Mouse (Mus musculus) embryo, embryonic 10 days (tissue): ENCODE measurements around the gene Btbd9.
"Not testable (repeated sequence)": the region's sequence is repeated elsewhere in the genome, so short reads cannot be mapped to it uniquely, and the experiment has no call there.

Experiments
- DNase-seq: peaks from one replicate; pipeline ENCODE4 v3.0.0-alpha.2; 2015; ENCODE audit warnings: low spot score

Gene Btbd9

GRCm38 (mm10) chr17:30556512-30556911 lies 19.8 kb downstream of the Btbd9 start:
- no peak for DNase-seq

DNA sequence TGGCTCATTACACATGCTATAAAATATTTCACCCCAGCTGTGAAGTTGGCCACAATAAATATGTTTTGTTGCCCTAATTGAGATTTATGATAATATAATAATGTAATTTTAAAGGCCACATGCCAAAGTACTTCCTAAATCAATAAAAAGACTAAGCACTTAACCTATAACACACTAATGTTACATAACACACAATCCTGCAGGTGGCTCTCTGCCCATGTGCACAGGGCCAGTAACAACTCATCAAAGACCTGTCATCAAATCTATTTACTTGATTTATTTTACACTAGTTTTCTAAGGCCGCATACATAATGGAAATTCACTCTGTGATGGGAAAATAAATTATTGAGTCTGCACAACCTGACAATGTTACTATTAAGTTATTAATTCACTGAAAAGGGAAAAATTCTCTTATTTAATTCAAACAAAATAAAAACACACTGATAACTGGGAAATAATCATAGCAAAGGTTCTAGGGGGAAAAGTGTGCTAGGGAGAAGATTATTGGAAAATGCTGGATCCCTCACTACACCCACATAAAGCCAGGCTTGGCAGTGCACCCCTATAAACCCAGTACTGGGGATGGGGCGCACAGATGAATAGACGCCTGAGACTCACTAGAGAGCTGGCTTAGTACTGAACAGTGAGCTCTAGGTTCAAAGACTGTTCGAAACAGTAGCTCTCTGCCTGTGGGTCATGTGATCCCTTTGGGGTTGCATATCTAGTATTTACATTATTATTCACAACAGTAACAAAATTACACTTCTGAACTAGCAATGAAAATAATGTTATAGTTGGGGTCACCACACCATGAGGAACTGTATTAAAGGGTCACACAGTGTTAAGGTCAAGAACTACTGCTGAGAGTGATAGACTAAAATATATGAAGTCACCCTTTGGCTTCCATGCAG lies 23.0 kb downstream of the Btbd9 start:
- no peak for DNase-seq

DNA sequence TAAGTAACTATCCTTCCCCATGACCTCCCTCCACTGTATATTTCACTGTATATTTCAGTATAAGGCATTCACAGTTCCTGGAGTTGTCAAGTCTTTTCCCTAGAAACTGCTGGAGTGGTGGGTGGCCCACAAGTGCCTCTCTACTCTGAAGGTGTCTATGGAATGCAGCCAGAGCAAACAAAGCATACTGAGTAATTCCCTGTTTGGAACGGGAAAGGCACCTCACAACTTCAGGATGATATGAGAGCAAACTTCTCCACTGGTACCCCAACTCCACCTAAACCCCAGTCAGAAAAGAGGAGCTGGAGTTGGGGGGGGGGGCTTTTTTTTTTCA lies 25.5 kb downstream of the Btbd9 start:
- DNase-seq: no peak

- no peak for DNase-seq
Measured at GRCm38 (mm10) chr17:30549899-30550773, 26.2 kb downstream of the Btbd9 start.

DNA sequence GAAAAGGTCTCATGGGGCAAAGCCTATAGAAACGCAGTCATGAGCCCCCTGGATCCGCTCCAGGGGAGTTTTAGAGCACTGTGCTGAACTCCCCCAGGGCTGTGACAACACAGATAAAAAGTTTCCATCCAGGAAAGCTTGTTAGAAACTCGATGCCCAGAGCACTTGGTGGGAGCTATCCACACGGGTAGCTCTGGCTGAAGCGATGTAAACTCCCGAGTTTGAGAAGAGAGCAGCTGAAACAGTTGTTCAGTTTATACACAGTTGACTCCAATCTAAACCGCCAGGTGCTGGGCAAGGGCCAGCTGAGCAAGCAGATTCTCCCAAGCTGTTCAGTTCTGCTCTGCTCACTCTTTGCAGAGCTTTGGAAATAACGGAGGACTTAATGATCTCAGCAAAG lies 37.2 kb downstream of the Btbd9 start:
- no peak for DNase-seq

DNA sequence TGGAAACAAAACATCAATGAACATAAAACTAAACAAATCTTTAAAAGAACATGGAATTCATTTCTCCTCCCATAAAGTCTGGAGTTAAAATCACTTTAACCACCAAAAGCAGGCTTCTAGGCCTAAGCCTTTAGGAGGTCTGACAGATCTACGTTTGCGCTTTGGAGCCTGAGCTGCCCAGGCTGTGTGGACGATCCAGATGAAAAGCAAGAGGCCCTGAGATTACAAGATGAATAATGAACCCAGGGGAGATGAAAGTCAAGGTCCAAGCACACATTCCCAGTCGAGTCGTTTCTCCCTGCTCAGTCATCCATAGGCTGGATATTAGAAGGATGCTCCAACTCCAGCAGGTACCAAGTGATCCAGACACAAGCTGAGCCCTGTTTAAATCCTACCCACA lies 39.6 kb downstream of the Btbd9 start:
- no peak for DNase-seq

- no peak for DNase-seq
Measured at GRCm38 (mm10) chr17:30533098-30533497, 43.2 kb downstream of the Btbd9 start.

DNA sequence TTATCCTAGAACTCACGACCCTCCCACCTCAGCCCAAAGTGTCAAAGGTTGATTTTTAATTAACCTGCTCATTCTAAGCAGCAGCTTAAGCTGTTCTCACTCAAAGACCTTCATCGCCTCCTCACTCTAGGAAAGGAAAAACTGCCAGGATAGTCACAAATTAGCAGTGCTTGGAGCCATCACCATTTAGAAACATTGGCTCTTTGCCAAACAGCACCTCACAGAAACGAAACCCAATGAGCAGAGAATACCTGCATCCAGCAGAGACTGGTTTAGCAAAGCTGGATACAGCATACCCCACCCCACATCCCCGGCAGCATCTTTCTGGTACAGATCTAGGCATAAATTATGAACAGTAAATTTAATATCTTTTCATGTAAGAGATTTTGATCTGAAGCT lies 45.7 kb downstream of the Btbd9 start:
- DNase-seq: no peak

- DNase-seq: no peak
Measured at GRCm38 (mm10) chr17:30529632-30530541, 46.4 kb downstream of the Btbd9 start.

GRCm38 (mm10) chr17:30525405-30526295 lies 50.6 kb downstream of the Btbd9 start:
- DNase-seq: peak; percentile 30

DNA sequence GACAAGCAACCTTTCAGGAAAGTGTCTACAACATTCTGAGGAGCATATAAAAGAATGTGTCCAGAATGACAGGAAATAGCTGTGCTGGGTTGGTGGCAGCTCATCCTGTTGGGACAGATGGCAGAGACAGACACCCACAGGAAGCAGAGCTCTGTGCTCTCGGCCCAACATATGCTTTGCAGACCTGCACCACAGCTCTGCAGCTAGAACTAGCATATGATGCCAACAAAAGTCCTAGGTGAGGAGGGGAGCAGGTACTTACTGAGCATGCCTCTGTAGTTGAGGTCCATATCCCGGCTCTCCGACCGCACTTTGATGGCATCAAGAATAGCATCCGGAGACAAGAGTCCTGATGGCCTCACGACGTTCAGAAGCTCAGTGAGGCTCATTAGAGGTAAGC lies 51.8 kb downstream of the Btbd9 start:
- no peak for DNase-seq

- no peak for DNase-seq
Measured at GRCm38 (mm10) chr17:30523783-30524182, 52.5 kb downstream of the Btbd9 start.

DNA sequence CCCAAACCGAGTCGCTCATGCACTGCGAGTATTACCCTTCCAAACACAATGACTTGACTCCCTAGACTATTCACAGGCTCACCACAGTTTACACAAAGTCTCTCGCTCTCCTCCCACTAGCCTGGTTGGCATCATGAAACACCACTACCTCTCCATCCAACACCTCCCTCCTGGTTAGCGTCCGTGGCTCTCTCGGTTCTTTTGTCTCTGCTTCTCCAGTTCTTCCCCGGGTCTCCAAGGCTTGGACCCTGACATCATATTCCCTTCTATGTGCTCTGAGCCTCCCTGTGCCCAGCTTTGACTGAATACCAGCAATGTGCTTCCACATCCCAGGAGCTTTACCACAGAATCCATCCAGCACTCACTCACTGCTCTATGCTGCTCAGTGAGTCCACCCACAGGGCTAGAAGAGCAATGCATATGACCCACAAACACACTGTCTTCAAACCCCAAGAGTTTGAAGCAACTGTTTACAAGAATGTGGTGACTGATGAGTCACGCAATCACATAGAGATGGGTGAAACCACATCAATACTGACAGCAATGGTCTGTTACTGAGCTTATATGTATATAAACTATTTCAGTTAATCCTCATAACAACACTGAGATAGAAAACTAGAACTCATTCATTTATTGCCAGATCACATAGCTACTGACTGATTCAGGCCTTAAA lies 53.7 kb downstream of the Btbd9 start:
- DNase-seq: no peak

GRCm38 (mm10) chr17:30519172-30519512 lies 57.1 kb downstream of the Btbd9 start:
- DNase-seq: not testable (repeated sequence)

DNA sequence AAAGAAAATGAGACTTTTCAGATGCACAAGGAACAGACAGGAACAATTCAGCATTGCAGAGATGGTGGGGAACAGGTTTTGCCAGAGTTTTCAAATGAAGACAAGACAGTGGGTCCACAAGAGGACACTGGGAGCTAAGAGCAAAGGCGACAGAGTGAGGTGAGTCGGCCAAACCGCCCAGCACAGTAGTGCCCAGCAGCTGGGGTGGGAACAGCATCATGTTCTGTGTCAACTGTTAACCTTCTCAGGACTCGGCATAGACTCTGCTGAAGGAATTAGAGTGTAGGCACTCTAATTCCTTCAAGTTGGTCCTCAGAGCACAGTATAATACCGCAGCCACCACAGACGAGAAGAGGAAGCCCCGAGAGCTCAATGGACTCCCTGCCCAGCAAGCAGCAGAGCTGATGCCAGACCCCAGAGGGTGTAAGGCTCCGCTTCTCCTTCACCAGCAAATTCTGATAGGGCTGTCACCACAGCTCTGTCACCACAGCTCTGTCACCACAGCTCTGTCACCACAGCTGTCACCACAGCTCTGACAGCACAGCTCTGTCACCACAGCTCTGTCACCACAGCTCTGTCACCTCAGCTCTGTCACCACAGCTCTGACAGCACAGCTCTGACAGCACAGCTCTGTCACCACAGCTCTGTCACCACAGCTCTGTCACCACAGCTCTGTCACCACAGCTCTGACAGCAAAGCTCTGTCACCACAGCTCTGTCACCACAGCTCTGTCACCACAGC lies 57.7 kb downstream of the Btbd9 start:
- no peak for DNase-seq

GRCm38 (mm10) chr17:30516580-30517340 lies 59.5 kb downstream of the Btbd9 start:
- no peak for DNase-seq

- no peak for DNase-seq
Measured at GRCm38 (mm10) chr17:30515401-30515800, 60.9 kb downstream of the Btbd9 start.

GRCm38 (mm10) chr17:30513034-30513433 lies 63.3 kb downstream of the Btbd9 start:
- no peak for DNase-seq

DNA sequence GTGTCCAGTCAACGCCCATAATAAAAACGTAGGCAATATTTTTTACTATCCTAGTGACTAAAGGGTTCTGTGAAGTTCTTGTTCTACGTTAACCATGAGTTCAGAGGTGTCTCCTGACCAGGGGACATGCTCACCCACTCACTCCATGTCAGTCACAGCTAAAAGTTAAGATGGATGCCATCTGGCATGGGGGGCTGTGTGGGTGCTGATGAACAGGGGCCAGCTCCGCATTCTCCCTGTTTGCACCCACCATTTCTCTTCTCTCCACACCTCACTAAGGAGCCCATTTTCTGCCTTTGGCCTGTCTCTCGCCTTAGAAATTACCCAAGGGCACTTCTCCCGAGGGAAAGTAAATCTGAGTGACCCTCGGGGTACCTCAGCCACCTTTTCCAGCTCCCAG lies 63.8 kb downstream of the Btbd9 start:
- no peak for DNase-seq
